ENCODE assay signal across 28 mouse cellular contexts in genomic region chr14:47307669-47308068, GRCm38 (mm10). TPM values are rescaled to one million over a fixed set of nuclear protein-coding genes. Genes with fewer than 3 reads are reported as not detected.
A peak's percentile ranks its signal among the peaks of the same experiment; 100 is the strongest.
DNase-seq lines count a peak whose midpoint lies in the region; ATAC-seq and TF ChIP-seq lines count a peak whose summit lies in the region.
"Had no signal": no experiment of that assay in that cellular context is flagged by ENCODE, and none has a peak within 500 bp of the region (broad histone marks: within the 10 kb centered on the region; RNA-seq: fewer than 3 reads in every experiment).

No protein-coding gene starts in this region.

- peaks cover 27% of the 10 kb centered on the region for H3K4me1 ChIP-seq in liver, adult 2 months (ENCODE audit: control insufficient read depth, insufficient read depth, low read length)
- peaks cover 41% of the 10 kb centered on the region for H3K4me1 ChIP-seq in liver, embryonic 12.5 days
- peaks cover 8% of the 10 kb centered on the region; the same call in 1 of the 2 replicates for H3K4me1 ChIP-seq in intestine, postnatal 0 days (replicated peaks; ENCODE audit: control insufficient read depth, insufficient read depth, low read length)
- H3K4me1 ChIP-seq: embryonic facial prominence, embryonic 10.5 days; embryonic facial prominence, embryonic 13.5 days; forebrain, embryonic 15.5 days had no signal

- peak; percentile 27 for DNase-seq in heart, adult 11 months
- no peak for DNase-seq in heart, postnatal 10 days
- DNase-seq in liver, adult 2 months (ENCODE audit: extremely low read depth, low read depth, low spot score) = peak; percentile 60
- DNase-seq in yolk sac, embryonic 10.5 days (ENCODE audit: low spot score) = peak; percentile 36
- DNase-seq in frontal cortex, postnatal 25 days (ENCODE audit: low spot score in 2 of 2) = no peak
- DNase-seq in right cerebral cortex, adult 18-20 months = no peak
- DNase-seq: adrenal gland, adult 8-10 months; adrenal gland, postnatal 25 days; cerebellum, adult 11-12 months; cerebellum, adult 8-10 months; cerebellum, postnatal 10 days; cerebellum, postnatal 36 days; embryo, embryonic 11 days; gastrocnemius, postnatal 10 days; gastrocnemius, postnatal 36 days; heart, adult 18-20 months; heart, postnatal 36 days had no signal

- H3K9ac ChIP-seq in liver, adult 2 months (ENCODE audit: low read depth, low read length) = no peak overlapping the region; the same call in 1 of the 2 replicates
- no peak overlapping the region for H3K9ac ChIP-seq in liver, embryonic 12.5 days
- H3K9ac ChIP-seq in intestine, postnatal 0 days (ENCODE audit: low read depth, low read length) = no peak overlapping the region
- H3K9ac ChIP-seq: embryonic facial prominence, embryonic 13.5 days; forebrain, embryonic 12.5 days; forebrain, embryonic 15.5 days; hindbrain, embryonic 14.5 days had no signal

- H3K79me2 ChIP-seq in liver, adult 2 months (ENCODE audit: control insufficient read depth, insufficient read depth, low read length) = peaks cover 27% of the 10 kb centered on the region

- no peaks in the 10 kb centered on the region for H3K9me3 ChIP-seq in liver, embryonic 12.5 days (replicated peaks)
- no peaks in the 10 kb centered on the region for H3K9me3 ChIP-seq in intestine, postnatal 0 days (ENCODE audit: control insufficient read depth)
- H3K9me3 ChIP-seq: embryonic facial prominence, embryonic 10.5 days; embryonic facial prominence, embryonic 13.5 days; forebrain, embryonic 12.5 days; forebrain, embryonic 15.5 days had no signal

- no peak overlapping the region for H3K27ac ChIP-seq in liver, adult 2 months (replicated peaks; ENCODE audit: insufficient read depth, low read depth, low read length)
- H3K27ac ChIP-seq in liver, embryonic 12.5 days = no peak overlapping the region
- no peak overlapping the region for H3K27ac ChIP-seq in intestine, postnatal 0 days (ENCODE audit: low read depth, low read length)
- H3K27ac ChIP-seq: embryonic facial prominence, embryonic 10.5 days; embryonic facial prominence, embryonic 13.5 days; forebrain, embryonic 12.5 days; forebrain, embryonic 15.5 days; hindbrain, embryonic 14.5 days; hindbrain, postnatal 0 days had no signal

- no peak for ATAC-seq in liver, embryonic 12.5 days
- peak; percentile 55; the same call in 1 of the 2 replicates for ATAC-seq in intestine, postnatal 0 days
- ATAC-seq: activated CD4-positive, CD25-positive, alpha-beta regulatory T cell, adult 4 months; forebrain, embryonic 15.5 days; hindbrain, postnatal 0 days had no signal

- WGBS in liver, adult 2 months = 51% methylated on average over 3 of the region's 3 CpGs
- 80% methylated on average over 3 of the region's 3 CpGs for WGBS in liver, embryonic 12.5 days (ENCODE audit: insufficient replicate concordance)
- 57% methylated on average over 3 of the region's 3 CpGs for WGBS in intestine, postnatal 0 days

- no peak overlapping the region for H3K4me2 ChIP-seq in liver, embryonic 12.5 days
- H3K4me2 ChIP-seq in intestine, postnatal 0 days (replicated peaks; ENCODE audit: low read depth) = no peak overlapping the region
- H3K4me2 ChIP-seq: embryonic facial prominence, embryonic 13.5 days; forebrain, embryonic 12.5 days; forebrain, embryonic 15.5 days; heart, embryonic 11.5 days; hindbrain, embryonic 14.5 days had no signal

- no peak overlapping the region for H3K4me3 ChIP-seq in liver, adult 2 months (ENCODE audit: insufficient read depth, low read depth, low read length)
- no peak overlapping the region for H3K4me3 ChIP-seq in liver, embryonic 12.5 days
- H3K4me3 ChIP-seq in intestine, postnatal 0 days (ENCODE audit: low read depth, low read length) = no peak overlapping the region
- H3K4me3 ChIP-seq: embryonic facial prominence, embryonic 10.5 days; embryonic facial prominence, embryonic 13.5 days; erythroblast, embryonic 14.5 days; forebrain, embryonic 12.5 days; forebrain, embryonic 15.5 days had no signal

- no peaks in the 10 kb centered on the region for H3K27me3 ChIP-seq in liver, adult 2 months (ENCODE audit: control insufficient read depth, insufficient read depth, low read length)
- H3K27me3 ChIP-seq in liver, embryonic 12.5 days (replicated peaks) = no peaks in the 10 kb centered on the region
- H3K27me3 ChIP-seq in intestine, postnatal 0 days (replicated peaks; ENCODE audit: control insufficient read depth, insufficient read depth, low read length) = no peaks in the 10 kb centered on the region
- H3K27me3 ChIP-seq: embryonic facial prominence, embryonic 13.5 days; forebrain, embryonic 12.5 days; forebrain, embryonic 15.5 days had no signal

- no peak for TF ChIP-seq CTCF in liver, adult 2 months (IDR thresholded peaks at IDR 0.05; ENCODE audit: low read depth, low read length)
- no peak for TF ChIP-seq CTCF in intestine, postnatal 0 days (IDR thresholded peaks at IDR 0.05; ENCODE audit: low read depth)

- peaks cover 18% of the 10 kb centered on the region for H3K36me3 ChIP-seq in liver, adult 2 months (ENCODE audit: control insufficient read depth, insufficient read depth, low read length)
- H3K36me3 ChIP-seq in liver, embryonic 12.5 days = peaks cover 82% of the 10 kb centered on the region
- peaks cover 23% of the 10 kb centered on the region for H3K36me3 ChIP-seq in intestine, postnatal 0 days (ENCODE audit: control insufficient read depth, insufficient read depth)

- intact Hi-C loops in heart, postnatal 10 days (cut with DNase I) = no loop called here

- no peak for TF ChIP-seq POLR2A in liver, adult 2 months (IDR thresholded peaks at IDR 0.05; ENCODE audit: extremely low read depth, insufficient read depth, low read length)

RNA-seq across cellular contexts. Expression of gene Mapk1ip1l, which starts 9.6 kb away (rescaled TPM):
- 10 to 100 TPM; 48.2 to 53.8 TPM for total RNA-seq in heart, postnatal 10 days (2021)
- total RNA-seq in liver, adult 2 months (2014; rRNA removed) = 22.2 and 25.6 TPM in 2 replicates
- polyA plus RNA-seq in liver, adult 2 months (2012; rRNA removed) = 33.6 and 35.4 TPM in 2 replicates
- 45.1 and 49.6 TPM in 2 replicates for polyA plus RNA-seq in liver, embryonic 12.5 days (2016; fragmentation: Nextera tagmentation; extraction: Ambion mirVana)
- polyA plus RNA-seq in intestine, postnatal 0 days (2015; fragmentation: Nextera tagmentation; extraction: Ambion mirVana) = 30.8 and 31.2 TPM in 2 replicates

RNA-seq across cellular contexts. Expression of gene Socs4, which starts 30.9 kb away (rescaled TPM):
- 10 to 100 TPM; 16.5 to 18.6 TPM for total RNA-seq in heart, postnatal 10 days (2021)
- total RNA-seq in liver, adult 2 months (2014; rRNA removed) = 8.3 and 9.1 TPM in 2 replicates
- polyA plus RNA-seq in liver, adult 2 months (2012; rRNA removed) = 1.8 and 2.1 TPM in 2 replicates
- 3.0 and 4.3 TPM in 2 replicates for polyA plus RNA-seq in liver, embryonic 12.5 days (2016; fragmentation: Nextera tagmentation; extraction: Ambion mirVana)
- 4.3 and 5.3 TPM in 2 replicates for polyA plus RNA-seq in intestine, postnatal 0 days (2015; fragmentation: Nextera tagmentation; extraction: Ambion mirVana)

RNA-seq across cellular contexts. Expression of gene Wdhd1, which starts 31.0 kb away (rescaled TPM):
- 1 to 10 TPM; 3.9 to 5.3 TPM for total RNA-seq in heart, postnatal 10 days (2021)
- 1.0 and 1.3 TPM in 2 replicates for total RNA-seq in liver, adult 2 months (2014; rRNA removed)
- 0.21 and 0.24 TPM in 2 replicates for polyA plus RNA-seq in liver, adult 2 months (2012; rRNA removed)
- 58.1 and 58.9 TPM in 2 replicates for polyA plus RNA-seq in liver, embryonic 12.5 days (2016; fragmentation: Nextera tagmentation; extraction: Ambion mirVana)
- 4.5 and 4.6 TPM in 2 replicates for polyA plus RNA-seq in intestine, postnatal 0 days (2015; fragmentation: Nextera tagmentation; extraction: Ambion mirVana)

RNA-seq across cellular contexts. Expression of gene Lgals3, which starts 59.9 kb away (rescaled TPM):
- 1 to 10 TPM; 3.1 to 4.6 TPM for total RNA-seq in heart, postnatal 10 days (2021)
- total RNA-seq in liver, adult 2 months (2014; rRNA removed) = 6.8 and 7.2 TPM in 2 replicates
- 5.2 and 7.9 TPM in 2 replicates for polyA plus RNA-seq in liver, adult 2 months (2012; rRNA removed)
- polyA plus RNA-seq in liver, embryonic 12.5 days (2016; fragmentation: Nextera tagmentation; extraction: Ambion mirVana) = 13.7 and 14.6 TPM in 2 replicates
- 207 and 273 TPM in 2 replicates for polyA plus RNA-seq in intestine, postnatal 0 days (2015; fragmentation: Nextera tagmentation; extraction: Ambion mirVana)

Comparison
In these comparisons a context has a peak if more than half of its experiments do, and no peak if none do; other contexts are left out.
1. DNase-seq: peak in heart, adult 11 months (single experiment), liver, adult 2 months (single experiment) and yolk sac, embryonic 10.5 days (single experiment); none in heart, postnatal 10 days (0 of 2), frontal cortex, postnatal 25 days (0 of 2) and right cerebral cortex, adult 18-20 months (single experiment).
2. RNA of gene Wdhd1, which starts 31.0 kb away (polyA plus RNA-seq): 58.1 to 58.9 TPM in liver, embryonic 12.5 days; 4.5 to 4.6 TPM in intestine, postnatal 0 days and 0.21 to 0.24 TPM in liver, adult 2 months; every median in the first group is over 10 times any median in the second.